Mouse (Mus musculus): ENCODE results near the gene Mid1.

- no peak for TF ChIP-seq CTCF (IDR thresholded peaks at IDR 0.05; ENCODE audit: low read depth, low read length)
- TF ChIP-seq TAL1 (conservative IDR thresholded peaks at IDR 0.05; ENCODE audit: low read depth, low read length): no peak
Observed at GRCm38 (mm10) chrX:169723511-169723910, 38.5 kb downstream of the Mid1 start.
